Mouse (Mus musculus): Measurements from ENCODE around the gene Rarres1.

Gene Rarres1

DNA sequence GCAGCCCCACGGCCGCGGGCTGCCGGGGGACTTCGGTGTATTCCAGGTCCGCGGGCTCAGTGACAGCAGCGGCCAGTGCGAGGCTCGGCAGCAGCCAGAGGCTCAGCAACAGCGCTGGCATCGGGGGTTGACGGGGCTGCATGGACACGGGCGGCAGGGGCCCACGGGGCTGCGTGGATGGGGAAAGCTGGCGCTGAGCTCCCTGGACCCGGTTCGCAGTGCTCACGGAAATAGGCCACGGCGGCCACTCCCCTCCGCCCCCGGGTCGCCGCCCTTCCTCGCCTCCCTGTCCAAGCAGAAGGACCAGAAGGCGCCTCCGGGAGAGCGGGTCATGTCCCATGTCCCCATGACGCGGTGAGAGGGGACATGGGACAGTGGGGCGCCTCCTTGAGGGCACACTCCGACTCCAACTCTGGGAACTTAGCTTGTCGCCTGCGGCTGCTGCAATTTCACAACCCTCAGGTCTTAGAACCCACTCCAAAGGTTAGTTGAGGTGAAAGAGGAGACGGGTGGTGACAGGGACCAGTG, at the start of gene Rarres1:
TSS of gene Rarres1 (minus strand) at position 250 of the 528 bp plus-strand sequence.
- DNase-seq: peak; percentile 46 to 50

DNA sequence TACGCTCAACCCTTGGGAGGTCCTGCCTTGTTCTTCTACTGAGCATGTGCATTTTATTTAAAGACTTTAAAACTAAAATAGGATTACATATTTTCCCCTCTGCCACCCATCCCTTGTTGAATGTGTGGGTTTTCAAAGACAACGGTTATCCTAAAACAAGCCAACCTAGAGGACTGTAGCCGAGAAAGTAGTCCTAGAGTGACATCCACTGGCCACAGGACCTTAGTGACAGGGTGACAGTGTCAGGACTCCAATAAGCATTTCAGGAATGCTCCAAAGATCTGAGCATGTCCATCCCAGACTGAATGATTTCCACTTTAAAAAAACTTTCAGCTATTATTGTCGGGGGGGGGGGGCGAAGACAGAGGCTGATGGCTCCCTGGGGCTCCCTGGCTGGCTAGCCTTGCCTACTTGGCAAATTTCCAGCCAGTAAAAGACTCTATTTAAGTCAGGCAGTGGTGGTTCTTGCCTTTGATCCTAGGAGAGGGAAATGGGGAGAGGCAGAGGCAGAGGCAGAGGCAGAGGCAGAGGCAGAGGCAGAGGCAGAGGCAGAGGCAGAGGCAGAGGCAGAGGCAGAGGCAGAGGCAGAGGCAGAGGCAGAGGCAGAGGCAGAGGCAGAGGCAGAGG, 49.5 kb upstream of the Rarres1 start:
- peak in 1 of 2 experiments; percentile 17 for DNase-seq

DNA sequence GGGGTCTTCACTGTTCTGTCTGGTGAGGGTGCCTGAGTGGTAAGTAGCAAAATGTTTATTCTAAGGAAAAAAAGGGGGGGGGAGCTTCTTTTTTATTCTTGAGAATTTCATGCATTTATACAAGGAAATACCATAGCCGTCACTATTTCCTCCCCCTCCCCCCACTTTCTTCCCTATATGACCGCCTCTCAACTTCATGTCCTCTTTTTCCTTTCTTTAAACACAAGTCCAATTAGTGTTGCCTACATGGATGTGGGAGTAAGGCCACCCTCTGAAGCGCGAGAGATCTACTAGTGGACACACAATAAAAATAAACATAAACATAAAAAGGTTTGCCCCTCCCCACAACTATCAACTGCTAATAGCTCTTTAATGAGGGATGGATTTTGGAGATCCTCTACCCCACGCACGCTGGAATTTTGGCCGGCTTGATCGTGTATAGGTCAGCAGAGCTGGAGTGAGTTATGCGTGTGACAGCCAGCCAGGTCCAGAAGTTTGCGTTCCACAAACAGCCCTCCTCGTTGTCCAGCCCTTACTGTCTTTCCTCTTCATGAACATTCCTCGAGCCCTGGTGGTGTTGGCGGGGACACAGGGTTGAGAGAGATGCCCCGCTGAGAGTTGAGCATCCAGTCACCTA, 42.5 kb upstream of the Rarres1 start:
- no peak for DNase-seq

DNA sequence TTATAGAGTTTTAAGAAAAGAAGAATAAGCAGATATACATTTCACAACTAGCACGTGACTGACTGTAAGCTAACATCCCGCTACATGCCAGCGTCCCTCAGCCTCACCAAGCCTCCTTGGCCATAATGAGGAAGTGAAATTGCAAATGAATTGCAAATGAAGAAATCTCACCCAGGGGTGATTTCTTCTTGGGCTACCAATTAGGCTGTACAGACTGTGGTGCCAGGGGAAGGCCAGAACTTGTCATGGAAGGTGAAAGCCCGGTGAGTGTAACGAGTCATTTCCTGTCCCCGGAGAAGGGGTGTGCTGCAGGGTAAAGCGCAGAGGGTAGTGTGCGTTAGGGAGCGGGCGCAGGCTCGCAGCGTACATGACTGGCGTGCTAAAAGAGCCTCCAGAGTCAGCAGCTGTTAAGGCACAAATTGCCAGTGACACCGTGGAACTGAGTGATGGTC, 41.9 kb upstream of the Rarres1 start:
- peak; percentile 27 to 33 for DNase-seq

DNA sequence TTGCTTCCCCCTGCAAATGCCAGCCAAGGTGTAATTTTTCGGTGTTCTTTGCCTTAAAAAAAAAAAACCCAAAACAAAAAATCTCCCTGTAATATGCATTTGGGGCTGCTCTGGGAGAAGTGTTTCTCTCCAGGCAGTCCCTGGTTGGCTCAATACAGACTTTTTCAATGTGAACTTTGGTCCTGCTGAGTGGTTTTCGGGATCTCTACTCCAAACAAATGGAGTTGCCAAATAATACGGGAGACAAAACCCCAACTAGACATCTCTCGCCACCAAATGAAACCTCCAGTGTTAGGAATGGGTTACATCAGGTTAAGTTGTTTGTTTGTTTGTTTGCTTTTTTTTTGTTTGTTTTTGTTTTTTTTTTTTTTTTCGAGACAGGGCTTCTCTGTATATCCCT, 39.9 kb upstream of the Rarres1 start:
- no peak for DNase-seq

DNA sequence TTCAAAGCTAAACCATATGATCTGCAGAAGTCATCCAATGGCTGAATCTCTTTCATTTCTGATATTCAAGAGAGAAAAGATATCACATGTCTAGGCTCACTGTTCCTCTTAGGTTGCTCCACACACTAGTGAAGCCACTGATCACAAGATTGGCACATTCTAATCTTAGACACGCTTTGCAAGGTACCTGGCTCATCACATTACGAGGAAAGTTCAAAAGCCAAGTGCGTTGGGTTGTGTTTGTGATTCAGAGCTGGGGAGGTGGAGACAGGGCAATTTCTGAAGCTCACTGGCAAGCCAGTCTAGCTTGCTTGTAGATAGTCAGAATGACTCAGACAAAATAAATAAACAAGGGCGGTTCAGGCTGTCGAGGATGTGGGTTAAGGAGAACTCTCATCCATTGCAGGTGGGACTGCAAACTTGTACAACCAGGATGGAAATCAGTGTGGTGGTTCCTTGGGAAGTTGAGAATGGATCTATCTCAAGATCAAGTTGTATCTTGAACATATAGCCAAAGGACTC, 38.7 kb upstream of the Rarres1 start:
- DNase-seq: no peak

DNA sequence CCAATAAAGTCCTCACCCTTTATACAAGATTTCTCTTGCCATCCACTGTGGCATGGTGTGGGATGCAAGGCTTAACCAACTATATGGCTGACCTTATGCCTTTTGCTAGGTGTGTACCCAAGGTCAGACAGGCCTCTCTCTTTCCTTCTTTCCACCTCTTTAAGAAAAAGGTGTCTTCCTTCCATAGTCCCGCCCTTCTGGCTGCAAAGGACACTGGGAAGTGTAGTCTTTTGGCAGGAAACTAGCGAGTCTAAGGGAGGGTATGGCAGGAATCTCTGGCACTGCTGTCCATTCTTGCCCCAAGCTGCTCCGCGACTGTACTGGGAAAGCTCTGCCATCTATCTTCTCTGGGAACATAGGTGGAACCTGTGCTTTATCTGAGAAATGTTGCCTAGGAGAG, 38.0 kb upstream of the Rarres1 start:
- DNase-seq: peak in 1 of 2 experiments; percentile 22

DNA sequence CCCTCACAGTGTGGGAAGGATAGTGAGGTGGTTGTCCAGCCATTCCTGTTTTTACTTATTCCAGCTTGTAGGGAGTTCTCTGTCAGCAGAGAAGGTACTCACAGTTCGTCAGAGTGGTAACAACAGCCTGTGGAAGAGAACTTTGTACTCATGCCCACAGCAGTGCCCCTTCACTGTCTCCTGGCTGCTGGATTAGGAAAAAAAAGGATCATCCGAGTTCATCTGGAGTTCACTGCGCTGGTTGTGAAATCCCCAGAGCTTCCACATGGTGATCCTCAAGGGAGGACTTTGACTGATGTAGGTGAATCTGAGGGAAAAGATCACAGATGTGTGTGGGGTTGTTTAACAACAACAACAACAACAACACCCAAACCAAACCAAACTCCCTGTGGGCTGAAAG, 35.9 kb upstream of the Rarres1 start:
- DNase-seq: no peak

DNA sequence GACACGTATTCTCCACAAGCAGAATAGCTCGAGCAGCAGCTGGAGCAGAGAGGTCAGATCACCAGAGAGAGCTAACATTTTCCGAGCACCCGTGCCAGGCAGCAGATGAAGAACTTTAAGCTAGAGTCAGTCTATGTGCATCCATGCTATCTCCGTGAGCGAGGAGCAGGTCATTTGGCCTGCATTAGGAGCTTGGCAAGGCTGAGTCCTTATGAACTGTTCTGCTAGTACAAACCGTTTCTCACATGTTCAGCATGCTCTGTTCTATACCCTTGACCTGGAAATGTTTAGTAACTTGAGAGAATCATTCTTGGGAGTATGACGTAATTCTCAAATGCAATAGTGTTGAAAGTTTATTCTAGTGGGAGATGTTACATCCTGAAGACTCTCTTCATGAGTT, 28.3 kb upstream of the Rarres1 start:
- no peak for DNase-seq

DNA sequence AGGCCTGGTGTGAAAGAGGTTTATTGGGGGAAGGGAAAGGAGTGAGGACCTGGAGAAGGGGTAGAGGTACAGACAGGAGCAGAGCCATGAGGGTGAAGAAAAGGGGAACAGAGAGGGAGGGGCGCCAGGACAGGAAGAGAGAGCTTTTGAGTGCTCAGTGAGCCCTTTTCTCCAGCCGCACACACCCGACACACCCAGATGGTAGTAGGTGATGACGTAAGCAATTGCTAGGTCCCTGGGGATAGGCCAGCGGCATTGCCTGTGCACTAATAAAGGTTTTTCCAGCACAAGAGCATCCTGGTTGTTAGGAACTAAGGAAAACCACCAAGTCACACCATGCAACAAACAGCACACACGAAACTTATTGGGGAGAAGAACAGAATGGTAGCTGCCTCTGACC, 9.4 kb upstream of the Rarres1 start:
- peak in 1 of 2 experiments; percentile 5 for DNase-seq

DNA sequence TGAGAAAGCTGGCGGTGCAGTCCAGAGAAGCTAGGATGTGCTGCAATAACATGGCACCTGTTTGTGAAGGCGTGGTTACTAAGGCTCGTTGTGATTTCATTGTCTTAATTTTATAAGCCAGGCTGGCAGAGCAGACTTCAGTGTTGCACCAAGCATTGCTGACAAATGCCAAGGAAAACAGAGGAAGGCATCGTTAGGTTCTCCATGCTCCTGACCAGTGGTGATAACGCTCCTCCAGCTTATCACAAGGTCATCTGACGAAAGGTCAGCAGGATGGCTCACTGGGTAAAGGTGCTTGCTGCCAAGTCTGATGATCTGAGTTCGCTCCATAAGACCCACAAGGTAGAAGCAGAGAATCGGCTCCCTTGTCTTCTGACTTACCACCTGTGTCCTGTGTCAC, 7.4 kb upstream of the Rarres1 start:
- no peak for DNase-seq

DNA sequence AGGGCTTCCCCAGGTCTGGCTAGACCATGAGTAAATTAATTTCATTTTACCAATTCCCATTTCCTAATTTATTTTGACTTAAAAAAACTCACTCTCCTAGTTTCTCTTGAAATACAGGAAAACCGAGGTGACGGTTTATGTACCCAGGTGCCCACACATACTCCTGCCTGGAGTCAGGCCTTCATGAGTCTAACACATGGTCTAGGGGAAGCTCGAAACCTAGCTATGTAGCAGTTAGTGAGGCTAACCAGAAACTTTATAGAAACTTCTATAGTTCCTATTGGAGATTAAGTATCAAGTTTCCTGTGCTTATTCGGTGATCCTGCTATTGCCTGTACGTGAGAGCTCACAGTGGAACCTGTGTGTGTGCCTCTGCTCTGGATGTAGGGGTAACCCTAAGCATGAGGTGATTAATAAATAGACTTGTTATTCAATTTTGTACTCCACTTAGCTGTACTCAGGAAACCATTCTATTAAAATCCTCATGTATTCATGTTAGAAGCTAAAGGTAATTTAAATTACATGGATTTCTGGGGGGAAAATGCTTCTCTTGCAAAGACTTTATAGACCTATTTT, 5.3 kb upstream of the Rarres1 start:
- no peak for DNase-seq

DNA sequence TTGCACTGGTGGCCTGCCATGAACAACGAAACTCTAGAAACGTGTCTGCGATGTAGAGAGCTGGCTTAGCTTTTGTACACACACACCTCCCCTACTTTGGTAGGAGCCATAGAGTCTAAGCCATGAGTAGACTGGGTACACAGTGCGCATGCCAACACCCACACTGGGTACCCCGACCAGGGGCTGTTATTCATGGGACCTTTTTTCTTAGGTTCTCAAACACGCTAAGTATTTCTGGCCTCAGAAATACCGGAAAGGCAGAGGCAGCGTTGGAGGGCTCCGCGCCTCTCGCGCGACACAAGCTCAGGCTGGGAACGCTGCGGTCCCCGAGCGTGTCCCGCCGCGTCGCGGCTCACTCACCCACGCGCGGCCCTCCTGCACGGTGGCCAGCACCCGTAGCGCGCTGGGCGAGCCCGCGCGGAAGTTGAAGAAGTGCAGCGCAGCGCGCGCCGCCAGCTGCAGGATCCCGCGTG, 486 bp downstream of the Rarres1 start:
- DNase-seq: peak; percentile 36 to 38

DNA sequence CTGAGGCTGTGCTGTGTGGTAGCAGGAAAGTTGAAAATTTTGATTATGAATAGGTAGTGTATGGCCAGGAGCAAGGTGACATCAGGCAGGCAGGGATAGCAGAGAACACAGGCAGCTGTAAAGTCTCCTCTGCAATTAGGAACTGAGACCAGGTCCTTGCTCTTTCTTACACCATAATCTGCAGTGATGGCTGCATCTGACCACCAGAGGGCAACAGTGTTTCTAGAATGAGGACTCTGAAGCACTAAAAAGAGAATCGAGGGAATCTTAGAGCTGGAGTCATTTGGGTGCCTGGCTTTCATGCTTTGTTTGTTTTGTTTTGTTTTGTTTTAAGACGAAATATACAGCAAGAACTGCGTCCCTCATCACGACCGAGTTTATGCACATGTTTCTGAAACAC, 2.5 kb downstream of the Rarres1 start:
- peak; percentile 39 to 79 for DNase-seq

DNA sequence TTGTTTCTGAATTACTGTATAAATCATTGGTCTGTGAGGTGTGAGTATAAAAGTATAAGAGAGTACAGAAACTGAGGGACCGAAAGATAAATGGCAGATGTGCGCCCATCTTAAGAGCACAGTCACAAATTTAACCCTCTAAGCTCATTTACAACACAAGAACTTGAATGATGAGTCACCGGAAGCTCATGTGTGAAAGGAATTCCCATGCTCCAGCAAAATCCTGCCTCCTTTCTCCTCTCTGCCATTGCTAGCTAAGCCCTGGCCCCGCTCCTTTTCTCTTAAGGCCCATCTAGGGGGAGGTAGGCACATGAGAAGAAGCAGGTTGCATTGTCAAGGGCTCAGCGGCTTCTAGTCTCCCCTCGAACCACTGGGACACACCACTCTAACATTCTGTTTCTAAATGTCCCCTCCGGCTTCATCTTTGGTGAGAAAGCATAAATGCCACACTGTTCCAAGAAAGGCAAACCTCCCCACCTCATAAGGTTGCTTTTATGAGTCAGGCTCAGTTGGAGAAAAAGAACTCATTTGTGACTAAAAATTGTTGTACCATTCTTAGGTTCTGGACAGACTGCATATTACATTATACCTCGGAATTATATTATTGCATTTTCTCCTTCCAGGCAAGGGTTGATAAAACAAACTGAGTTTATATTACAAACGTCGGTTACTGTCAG, 7.0 kb downstream of the Rarres1 start:
- DNase-seq: no peak

DNA sequence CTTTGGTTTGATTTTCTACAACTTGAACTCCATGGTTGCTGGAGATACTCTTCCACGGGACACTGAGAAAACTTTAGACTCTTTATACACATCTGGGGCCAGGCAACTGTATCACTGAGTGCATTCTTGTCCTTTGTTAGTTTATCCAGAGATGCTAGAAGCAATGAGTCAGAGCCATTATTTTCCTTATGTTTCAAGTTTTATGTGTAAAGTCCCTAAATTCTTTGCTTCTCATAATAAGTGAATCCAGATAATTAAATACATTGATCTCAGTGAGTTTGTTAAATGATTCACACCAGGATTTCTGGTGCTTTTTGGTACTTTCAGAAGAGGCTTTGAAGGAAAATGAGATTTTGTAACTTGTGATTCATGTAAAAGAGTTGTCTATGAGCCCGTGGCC, 10.0 kb downstream of the Rarres1 start:
- no peak for DNase-seq

DNA sequence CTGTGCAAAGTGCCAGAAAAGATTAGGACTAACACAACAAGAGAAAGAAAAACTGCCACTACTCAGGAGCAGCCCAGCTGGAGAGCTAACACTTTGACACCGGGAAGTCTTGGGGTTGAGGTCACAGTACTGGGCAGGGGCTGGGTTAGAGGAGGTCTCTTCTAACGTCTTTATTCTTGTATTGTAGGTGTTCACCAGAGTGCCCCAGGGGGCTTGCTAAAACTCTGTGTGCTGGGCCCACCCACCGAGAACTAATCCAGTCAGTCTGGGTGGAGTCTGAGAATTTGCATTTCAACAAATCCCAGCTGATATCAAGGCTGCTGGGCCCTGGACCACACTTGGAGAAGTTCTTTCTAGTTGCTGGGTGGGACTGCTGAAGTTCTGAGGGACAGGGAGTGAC, 11.4 kb downstream of the Rarres1 start:
- DNase-seq: no peak

DNA sequence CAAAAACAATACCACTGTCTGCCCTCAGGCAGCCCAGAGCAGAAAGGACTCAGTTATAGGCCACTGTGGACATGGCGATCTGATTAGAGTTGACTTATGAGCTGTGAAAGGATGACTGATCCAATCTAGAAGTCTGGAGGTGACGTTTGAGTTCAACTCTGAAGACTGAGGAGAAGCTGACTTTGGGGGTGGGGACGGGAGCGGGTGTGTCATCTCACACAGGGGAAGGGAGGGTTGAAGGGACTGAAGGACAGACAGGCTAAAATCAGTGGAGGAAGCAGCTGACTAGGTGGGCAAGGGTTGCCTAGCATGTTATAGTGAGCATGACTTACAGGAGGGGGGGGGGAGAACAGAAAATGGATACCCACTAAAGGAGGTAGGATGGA, 15.9 kb downstream of the Rarres1 start:
- no peak for DNase-seq

DNA sequence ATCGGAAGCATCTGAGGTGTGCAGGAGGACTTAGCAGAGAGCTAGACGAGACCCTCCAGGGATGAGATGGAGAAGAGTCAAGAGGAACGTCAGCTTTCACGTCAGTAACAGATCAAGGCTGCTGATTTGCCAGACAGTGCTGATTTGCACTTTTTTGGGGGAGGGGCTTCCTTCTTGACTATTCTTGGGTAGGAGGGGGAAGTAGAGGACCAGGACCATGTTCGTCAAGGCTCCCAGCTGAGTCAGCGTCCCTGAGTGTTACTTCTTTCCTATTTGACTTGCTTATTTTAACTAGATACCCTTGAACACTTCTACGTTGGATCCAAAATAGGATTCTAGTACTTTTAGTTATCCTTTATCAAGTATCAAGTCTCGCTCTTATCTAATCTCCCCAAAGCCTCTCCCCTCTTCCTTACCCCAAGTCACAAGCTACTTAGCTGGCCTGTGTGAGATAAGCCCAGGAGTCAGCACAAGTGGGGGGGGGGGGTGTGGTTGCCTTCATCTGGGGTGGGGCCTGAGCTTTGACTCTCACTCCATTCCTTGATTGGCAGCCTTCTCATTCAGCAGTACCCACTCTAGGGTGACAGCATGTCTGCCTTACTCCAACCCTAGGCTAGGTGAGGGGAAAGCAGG, 16.4 kb downstream of the Rarres1 start:
- DNase-seq: no peak

DNA sequence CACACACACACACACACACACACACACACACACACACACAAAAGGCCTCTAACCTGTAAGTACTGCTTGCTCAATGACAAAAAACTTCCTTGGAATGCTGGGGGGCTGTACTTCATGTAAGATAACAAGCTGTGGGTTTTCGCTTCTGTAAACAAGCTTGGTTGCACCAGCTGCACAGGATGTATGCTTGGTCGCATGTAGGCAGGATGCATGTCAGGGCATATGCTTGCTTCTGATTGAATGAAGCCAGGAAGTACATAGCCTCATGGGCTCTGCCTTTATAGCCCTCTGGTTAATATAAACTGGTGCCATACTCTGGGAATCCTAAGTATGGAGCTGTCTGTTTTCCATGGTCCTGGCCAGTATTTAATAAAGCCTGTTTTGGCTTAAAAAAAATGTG, 17.3 kb downstream of the Rarres1 start:
- DNase-seq: no peak

DNA sequence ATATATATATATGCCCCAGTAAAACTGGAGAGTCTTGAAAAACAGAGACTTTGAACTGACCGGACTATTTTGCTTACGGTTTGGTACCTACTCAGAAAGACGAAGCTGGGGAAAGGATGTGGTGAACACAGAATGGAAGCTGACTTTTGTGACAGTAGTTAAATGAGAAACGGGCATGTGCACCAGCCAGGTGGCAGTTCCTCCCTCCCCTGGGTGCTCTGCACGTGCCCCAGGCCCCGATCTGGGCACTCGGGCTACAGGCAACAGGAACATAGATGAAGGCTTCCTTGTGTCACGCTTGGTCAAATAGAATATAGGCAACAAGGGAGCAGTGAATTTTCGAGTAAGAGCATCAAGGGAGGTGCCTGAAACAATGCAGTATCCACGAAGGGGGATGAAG, 19.0 kb downstream of the Rarres1 start:
- DNase-seq: no peak

DNA sequence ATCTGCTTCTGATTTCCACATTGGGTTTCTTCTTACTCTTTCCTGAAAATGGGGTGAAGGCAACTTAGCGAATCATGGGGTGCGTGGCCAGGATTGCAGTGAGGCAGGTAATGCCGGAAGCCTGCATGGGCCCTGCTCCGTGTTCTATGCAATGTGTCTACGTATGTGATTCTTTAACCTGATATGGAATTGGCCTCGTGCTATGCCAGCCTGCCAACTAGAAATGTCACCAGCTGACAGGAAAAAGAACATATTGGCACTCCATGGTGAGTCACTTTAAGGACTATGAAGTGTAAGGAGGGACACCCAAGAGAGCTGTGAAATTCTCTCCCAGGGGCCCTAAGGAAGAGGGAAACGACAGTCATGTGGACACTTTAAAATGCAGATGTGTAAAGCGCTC, 22.2 kb downstream of the Rarres1 start:
- no peak for DNase-seq

Data from lung, postnatal 4 days (tissue).